Mouse (Mus musculus) brain, embryonic 14.5 days (tissue): ENCODE results near the gene Gngt2. TPM values are rescaled to one million over a fixed set of nuclear protein-coding genes. Genes with fewer than 3 reads are reported as not detected.
"Not testable (repeated sequence)": the region's sequence is repeated elsewhere in the genome, so short reads cannot be mapped to it uniquely, and the experiment has no call there.

ENCODE experiments used
- DNase-seq: peaks from one replicate; pipeline ENCODE4 v3.0.0-alpha.2; 2011; ENCODE audit warnings: low read depth
- CTCF ChIP-seq: fragments of 200-500 bp; IDR thresholded peaks from 2 replicates; pipeline ENCODE4 v1.5.1; 2012; ENCODE audit warnings: inconsistent platforms, mild to moderate bottlenecking, moderate library complexity, borderline replicate concordance; ENCODE audit not compliant: insufficient read depth, insufficient read length; ENCODE audit errors: extremely low read depth
- POLR2A ChIP-seq: fragments of 200-500 bp; IDR thresholded peaks from 2 replicates; pipeline ENCODE4 v1.6.1; 2012; ENCODE audit warnings: mild to moderate bottlenecking, inconsistent platforms, borderline replicate concordance; ENCODE audit not compliant: poor library complexity, insufficient read depth, insufficient read length, severe bottlenecking; ENCODE audit errors: extremely low read depth
- polyA plus RNA-seq: library from polyadenylated mRNA; depleted of rRNA; stranded (reverse); fragments of >200 nt; gene quantifications from 2 replicates; pipeline ENCODE4 v1.2.3, GENCODE M21; 2012; rRNA removed

Gene Gngt2
- polyA plus RNA-seq, 1 experiment: 1.5 TPM

- DNase-seq: peak; percentile 33
- TF ChIP-seq CTCF: peak; percentile 57
- TF ChIP-seq POLR2A: no peak
Observed at GRCm38 (mm10) chr11:95853684-95854083, 16.7 kb downstream of the Gngt2 start.

- no peak for TF ChIP-seq POLR2A
- TF ChIP-seq CTCF: no peak
- peak; percentile 21 for DNase-seq
Observed at GRCm38 (mm10) chr11:95857306-95857705, 20.3 kb downstream of the Gngt2 start.

GRCm38 (mm10) chr11:95857716-95858527 is 20.9 kb downstream of the Gngt2 start:
- DNase-seq: peak; percentile 3
- no peak for TF ChIP-seq CTCF
- no peak for TF ChIP-seq POLR2A

- DNase-seq: peak; percentile 99
- TF ChIP-seq CTCF: no peak
- no peak for TF ChIP-seq POLR2A
Observed at GRCm38 (mm10) chr11:95858528-95859467, 21.8 kb downstream of the Gngt2 start.

GRCm38 (mm10) chr11:95859468-95859855 is 22.4 kb downstream of the Gngt2 start:
- peak; percentile 84 for DNase-seq
- no peak for TF ChIP-seq POLR2A
- TF ChIP-seq CTCF: no peak

GRCm38 (mm10) chr11:95860071-95860490 is 23.1 kb downstream of the Gngt2 start:
- TF ChIP-seq POLR2A: no peak
- no peak for TF ChIP-seq CTCF
- no peak for DNase-seq

- TF ChIP-seq CTCF (no peak), POLR2A (no peak)
- DNase-seq: no peak
Observed at GRCm38 (mm10) chr11:95861397-95861796, 24.4 kb downstream of the Gngt2 start.

- no peak for DNase-seq
- no peak for TF ChIP-seq POLR2A
Observed at GRCm38 (mm10) chr11:95869442-95869841, 32.4 kb downstream of the Gngt2 start.

DNA sequence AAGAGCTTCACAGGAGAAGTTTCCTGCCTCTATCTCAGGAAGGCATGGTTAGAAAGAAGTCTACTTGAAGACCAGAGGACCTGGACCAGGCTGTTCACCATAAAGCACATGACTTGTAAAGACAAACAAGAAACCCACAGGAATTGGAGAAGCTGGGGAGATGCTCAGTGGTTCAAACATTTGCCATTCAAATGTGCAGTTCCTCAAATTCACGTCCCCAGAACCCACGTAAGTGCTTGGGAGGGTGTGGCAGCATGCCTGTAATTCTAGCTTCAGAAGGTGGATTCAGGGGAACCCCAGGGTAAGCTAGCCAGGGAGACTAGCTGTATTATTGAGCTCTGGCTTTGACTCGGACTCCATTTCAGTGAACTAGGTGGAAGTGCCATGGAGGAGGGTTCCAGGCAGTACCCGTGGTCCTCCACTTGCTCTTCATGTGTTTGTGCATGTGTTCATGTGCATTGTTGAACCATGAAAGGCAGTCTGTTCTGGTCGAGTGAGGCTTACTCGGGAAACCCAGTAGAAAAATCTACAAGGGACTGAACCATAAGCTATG is 33.0 kb downstream of the Gngt2 start:
- TF ChIP-seq POLR2A (no peak), CTCF (no peak)
- DNase-seq: no peak

- peak; percentile 31 for DNase-seq
Observed at GRCm38 (mm10) chr11:95875804-95876203, 38.8 kb downstream of the Gngt2 start.

GRCm38 (mm10) chr11:95876296-95876695 is 39.3 kb downstream of the Gngt2 start:
- peak; percentile 80; the same call in 1 of the 2 replicates for TF ChIP-seq CTCF
- TF ChIP-seq POLR2A: no peak
- peak; percentile 85 for DNase-seq

More at GRCm38 (mm10) chr11:95875804-95876203, 38.8 kb downstream of the Gngt2 start:
- TF ChIP-seq POLR2A (no peak), CTCF (no peak)

DNA sequence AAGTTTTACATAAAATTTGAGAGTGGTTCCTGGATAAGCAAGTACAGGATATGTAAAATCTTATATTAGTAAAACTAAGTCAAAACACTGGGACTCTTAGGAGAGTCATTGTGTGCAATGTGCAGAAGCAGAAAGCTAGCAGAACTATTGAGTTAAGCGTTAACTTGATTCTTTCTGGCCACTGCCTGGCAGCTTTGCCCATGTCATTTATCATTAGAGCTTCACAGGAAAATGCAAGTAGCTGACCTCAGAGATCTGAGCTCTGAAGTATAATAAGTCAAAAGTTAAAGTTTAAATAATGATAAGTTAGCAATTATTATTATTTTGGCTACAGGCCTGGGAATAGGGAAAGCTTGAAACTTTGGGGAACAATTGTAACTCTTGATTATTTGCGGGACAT is 42.8 kb downstream of the Gngt2 start:
- DNase-seq: not testable (repeated sequence)

GRCm38 (mm10) chr11:95890462-95891051 is 53.5 kb downstream of the Gngt2 start:
- DNase-seq: no peak
- TF ChIP-seq CTCF (no peak), POLR2A (no peak)

Other genes starting within 250 kb of the Gngt2 start
- gene Ngfr, start 249.5 kb upstream of the Gngt2 start, polyA plus RNA-seq: 17.2 and 42.3 TPM in 2 replicates
- gene Phb, start 170.3 kb upstream of the Gngt2 start, polyA plus RNA-seq: 172 and 205 TPM in 2 replicates
- 24.6 and 35.9 TPM in 2 replicates for gene Zfp652, start 124.5 kb upstream of the Gngt2 start, polyA plus RNA-seq
- gene B130006D01Rik, start 113.6 kb upstream of the Gngt2 start, polyA plus RNA-seq: 0.38 and 0.56 TPM in 2 replicates
- gene Phospho1, start 12.7 kb upstream of the Gngt2 start, polyA plus RNA-seq: 0.67 and 9.9 TPM in 2 replicates
- 2.7 and 3.3 TPM in 2 replicates for gene Abi3, start 5.3 kb downstream of the Gngt2 start, polyA plus RNA-seq
- gene B4galnt2, start 77.7 kb downstream of the Gngt2 start, polyA plus RNA-seq: 0.06 TPM in 1 of 2 replicates, not detected in the other
- 11.9 and 13.4 TPM in 2 replicates for gene Igf2bp1, start 168.7 kb downstream of the Gngt2 start, polyA plus RNA-seq
- gene Gip, start 187.3 kb downstream of the Gngt2 start, polyA plus RNA-seq: not detected in 2 replicates
- gene Snf8, start 197.7 kb downstream of the Gngt2 start, polyA plus RNA-seq: 52.7 and 60.8 TPM in 2 replicates
- 57.9 and 62.6 TPM in 2 replicates for gene Ube2z, start 228.2 kb downstream of the Gngt2 start, polyA plus RNA-seq
- gene Atp5g1, start 238.5 kb downstream of the Gngt2 start, polyA plus RNA-seq: 312 and 344 TPM in 2 replicates